Mouse (Mus musculus): ENCODE measurements around the gene Zfhx3. TPM values are rescaled to one million over a fixed set of nuclear protein-coding genes. Genes with fewer than 3 reads are reported as not detected.
A peak's percentile ranks its signal among the peaks of the same experiment; 100 is the strongest.

The Zfhx3 gene
- polyA plus RNA-seq, 1 experiment from 2014 or later: 6.2 TPM

- H3K4me3 ChIP-seq: no peak overlapping the region
- no peak overlapping the region for H3K4me2 ChIP-seq
- WGBS: 73% methylated on average over 13 of the region's 13 CpGs
- H3K27ac ChIP-seq (replicated peaks): no peak overlapping the region
- H3K9ac ChIP-seq: no peak overlapping the region
- H3K4me1 ChIP-seq: peaks cover 22% of the 10 kb centered on the region
- ATAC-seq (ENCODE audit: extremely low read depth, insufficient number of reproducible peaks, low FRiP score, low TSS enrichment): no peak
- no peaks in the 10 kb centered on the region for H3K27me3 ChIP-seq (replicated peaks)
- H3K9me3 ChIP-seq: no peaks in the 10 kb centered on the region
- H3K36me3 ChIP-seq: peaks cover 20% of the 10 kb centered on the region
These were observed 989.4 kb downstream of the Zfhx3 start for GRCm38 (mm10) chr8:108931837-108932236.

- H3K4me2 ChIP-seq: no peak overlapping the region
- H3K36me3 ChIP-seq: peaks cover 20% of the 10 kb centered on the region
- H3K9ac ChIP-seq: no peak overlapping the region
- H3K4me1 ChIP-seq: peaks cover 22% of the 10 kb centered on the region
- no peaks in the 10 kb centered on the region for H3K9me3 ChIP-seq
- no peak for ATAC-seq (ENCODE audit: extremely low read depth, insufficient number of reproducible peaks, low FRiP score, low TSS enrichment)
- no peaks in the 10 kb centered on the region for H3K27me3 ChIP-seq (replicated peaks)
- WGBS: 73% methylated on average over 9 of the region's 9 CpGs
- H3K27ac ChIP-seq (replicated peaks): no peak overlapping the region
- no peak overlapping the region for H3K4me3 ChIP-seq
These were observed 990.3 kb downstream of the Zfhx3 start for GRCm38 (mm10) chr8:108932729-108933128.

GRCm38 (mm10) chr8:108935834-108936694 is 993.6 kb downstream of the Zfhx3 start:
- Histone ChIP-seq H3K4me2 (no peak overlapping the region), H3K4me3 (no peak overlapping the region), H3K36me3 (peaks cover 35% of the 10 kb centered on the region), H3K9me3 (no peaks in the 10 kb centered on the region), H3K27me3 (replicated peaks) (no peaks in the 10 kb centered on the region), H3K27ac (replicated peaks) (no peak overlapping the region), H3K9ac (peak overlapping the region; percentile 8; the same call in 1 of the 2 replicates), H3K4me1 (peaks cover 19% of the 10 kb centered on the region; the same call in 1 of the 2 replicates)
- no peak for ATAC-seq (ENCODE audit: extremely low read depth, insufficient number of reproducible peaks, low FRiP score, low TSS enrichment)
- WGBS: 51% methylated on average over 18 of the region's 18 CpGs

- no peak overlapping the region for H3K9ac ChIP-seq
- H3K27ac ChIP-seq (replicated peaks): no peak overlapping the region
- H3K36me3 ChIP-seq: peaks cover 41% of the 10 kb centered on the region
- no peaks in the 10 kb centered on the region for H3K9me3 ChIP-seq
- 75% methylated on average over 19 of the region's 19 CpGs for WGBS
- H3K4me2 ChIP-seq: no peak overlapping the region
- no peak overlapping the region for H3K4me3 ChIP-seq
- H3K4me1 ChIP-seq: peaks cover 18% of the 10 kb centered on the region; the same call in 1 of the 2 replicates
- ATAC-seq (ENCODE audit: extremely low read depth, insufficient number of reproducible peaks, low FRiP score, low TSS enrichment): no peak
- H3K27me3 ChIP-seq (replicated peaks): no peaks in the 10 kb centered on the region
These were observed 994.4 kb downstream of the Zfhx3 start for GRCm38 (mm10) chr8:108936695-108937448.

GRCm38 (mm10) chr8:108937904-108938455 is 995.5 kb downstream of the Zfhx3 start:
- no peak overlapping the region for H3K9ac ChIP-seq
- WGBS: 66% methylated on average over 8 of the region's 8 CpGs
- H3K4me3 ChIP-seq: no peak overlapping the region
- no peak overlapping the region for H3K27ac ChIP-seq (replicated peaks)
- peaks cover 46% of the 10 kb centered on the region for H3K36me3 ChIP-seq
- no peak overlapping the region for H3K4me2 ChIP-seq
- ATAC-seq (ENCODE audit: extremely low read depth, insufficient number of reproducible peaks, low FRiP score, low TSS enrichment): no peak
- H3K27me3 ChIP-seq (replicated peaks): no peaks in the 10 kb centered on the region
- no peaks in the 10 kb centered on the region for H3K9me3 ChIP-seq
- H3K4me1 ChIP-seq: peaks cover 14% of the 10 kb centered on the region; the same call in 1 of the 2 replicates

GRCm38 (mm10) chr8:108942686-108943085 is 1000.2 kb downstream of the Zfhx3 start:
- Histone ChIP-seq H3K4me3 (no peak overlapping the region), H3K27me3 (replicated peaks) (no peaks in the 10 kb centered on the region), H3K9ac (no peak overlapping the region), H3K36me3 (peaks cover 60% of the 10 kb centered on the region), H3K27ac (replicated peaks) (no peak overlapping the region), H3K9me3 (no peaks in the 10 kb centered on the region), H3K4me2 (no peak overlapping the region), H3K4me1 (no peaks in the 10 kb centered on the region)
- 82% methylated on average over 8 of the region's 8 CpGs for WGBS
- ATAC-seq (ENCODE audit: extremely low read depth, insufficient number of reproducible peaks, low FRiP score, low TSS enrichment): no peak

- H3K4me3 ChIP-seq: no peak overlapping the region
- no peak for ATAC-seq (ENCODE audit: extremely low read depth, insufficient number of reproducible peaks, low FRiP score, low TSS enrichment)
- H3K4me1 ChIP-seq: no peaks in the 10 kb centered on the region
- no peak overlapping the region for H3K4me2 ChIP-seq
- no peaks in the 10 kb centered on the region for H3K27me3 ChIP-seq (replicated peaks)
- WGBS: 82% methylated on average over 11 of the region's 11 CpGs
- H3K9ac ChIP-seq: no peak overlapping the region
- peaks cover 65% of the 10 kb centered on the region for H3K36me3 ChIP-seq
- no peak overlapping the region for H3K27ac ChIP-seq (replicated peaks)
- H3K9me3 ChIP-seq: peaks cover 4% of the 10 kb centered on the region; the same call in 1 of the 2 replicates
These were observed 1000.7 kb downstream of the Zfhx3 start for GRCm38 (mm10) chr8:108943132-108943531.

- H3K27ac ChIP-seq (replicated peaks): no peak overlapping the region
- H3K9ac ChIP-seq: no peak overlapping the region
- WGBS: 81% methylated on average over 13 of the region's 13 CpGs
- H3K4me3 ChIP-seq: no peak overlapping the region
- H3K4me1 ChIP-seq: no peaks in the 10 kb centered on the region
- peaks cover 15% of the 10 kb centered on the region for H3K9me3 ChIP-seq
- H3K27me3 ChIP-seq (replicated peaks): no peaks in the 10 kb centered on the region
- peaks cover 72% of the 10 kb centered on the region for H3K36me3 ChIP-seq
- no peak for ATAC-seq (ENCODE audit: extremely low read depth, insufficient number of reproducible peaks, low FRiP score, low TSS enrichment)
- H3K4me2 ChIP-seq: no peak overlapping the region
These were observed 1001.9 kb downstream of the Zfhx3 start for GRCm38 (mm10) chr8:108944312-108944711.

- Histone ChIP-seq H3K27ac (replicated peaks) (no peak overlapping the region), H3K9me3 (peaks cover 33% of the 10 kb centered on the region), H3K4me1 (no peaks in the 10 kb centered on the region), H3K36me3 (peaks cover 98% of the 10 kb centered on the region), H3K9ac (no peak overlapping the region), H3K27me3 (replicated peaks) (no peaks in the 10 kb centered on the region), H3K4me2 (no peak overlapping the region), H3K4me3 (no peak overlapping the region)
- 0 out of 2 replicates have a peak, but pooled peaks have one; percentile 14 for ATAC-seq (ENCODE audit: extremely low read depth, insufficient number of reproducible peaks, low FRiP score, low TSS enrichment)
- WGBS: 94% methylated on average over 21 of the region's 21 CpGs
These were observed 1007.9 kb downstream of the Zfhx3 start for GRCm38 (mm10) chr8:108950311-108950710.

GRCm38 (mm10) chr8:108951560-108951959 is 1009.1 kb downstream of the Zfhx3 start:
- Histone ChIP-seq H3K27me3 (replicated peaks) (no peaks in the 10 kb centered on the region), H3K27ac (replicated peaks) (no peak overlapping the region), H3K9me3 (peaks cover 33% of the 10 kb centered on the region), H3K4me2 (no peak overlapping the region), H3K4me1 (no peaks in the 10 kb centered on the region), H3K9ac (no peak overlapping the region), H3K36me3 (peaks cover 98% of the 10 kb centered on the region), H3K4me3 (no peak overlapping the region)
- 88% methylated on average over 12 of the region's 12 CpGs for WGBS
- no peak for ATAC-seq (ENCODE audit: extremely low read depth, insufficient number of reproducible peaks, low FRiP score, low TSS enrichment)

- WGBS: 60% methylated on average over 37 of the region's 37 CpGs
- Histone ChIP-seq H3K27me3 (replicated peaks) (no peaks in the 10 kb centered on the region), H3K36me3 (peaks cover 58% of the 10 kb centered on the region), H3K9me3 (no peaks in the 10 kb centered on the region), H3K4me3 (peak overlapping the region; percentile 43), H3K9ac (peak overlapping the region; percentile 40; the same call in 1 of the 2 replicates), H3K27ac (replicated peaks) (no peak overlapping the region), H3K4me1 (no peaks in the 10 kb centered on the region), H3K4me2 (peak overlapping the region; percentile 61)
- no peak for ATAC-seq (ENCODE audit: extremely low read depth, insufficient number of reproducible peaks, low FRiP score, low TSS enrichment)
These were observed 1014.0 kb downstream of the Zfhx3 start for GRCm38 (mm10) chr8:108956416-108956815.
